Mouse (Mus musculus): ENCODE results near the gene Nemp1.

- no peak for TF ChIP-seq POLR2A (IDR thresholded peaks at IDR 0.05; ENCODE audit: insufficient read depth, low read depth, low read length)
- no peak for TF ChIP-seq CTCF (IDR thresholded peaks at IDR 0.05; ENCODE audit: insufficient read depth, low read depth, low read length)
These were observed 20.9 kb upstream of the Nemp1 start for GRCm38 (mm10) chr10:127645791-127646190.

Data from olfactory bulb, adult 2 months (tissue).